Mouse (Mus musculus): Measurements from ENCODE around the gene Phka2. TPM values are rescaled to one million over a fixed set of nuclear protein-coding genes. Genes with fewer than 3 reads are reported as not detected.

Phka2 gene
- total RNA-seq (2021) = 10 to 100 TPM; 31.1 to 32.9 TPM

GRCm38 (mm10) chrX:160502048-160503041, at the start of gene Phka2:
Phka2 (plus strand) TSS chrX:160502166.
- peak; percentile 85 for DNase-seq

DNA sequence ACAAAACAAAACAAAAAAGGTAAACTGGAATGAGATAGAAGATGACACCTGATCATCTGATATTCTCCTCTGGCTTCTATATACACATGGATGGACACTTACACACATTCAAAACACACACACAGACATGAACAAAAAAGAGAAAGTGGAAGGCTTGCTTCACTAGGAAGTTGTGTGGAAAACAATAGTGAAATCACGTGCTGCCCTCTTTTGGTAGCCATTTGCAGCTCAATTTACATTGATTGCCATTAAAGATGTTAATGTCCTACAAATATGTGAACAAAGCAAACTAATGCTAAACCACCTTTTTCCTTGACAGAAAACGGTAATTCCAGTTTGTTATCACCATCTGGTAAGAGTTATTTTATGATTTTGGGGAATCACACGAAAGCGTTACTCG, 46.3 kb upstream of the Phka2 start:
- peak; percentile 5 for DNase-seq

GRCm38 (mm10) chrX:160471257-160471786, 30.6 kb upstream of the Phka2 start:
- DNase-seq = no peak

- no peak for DNase-seq
These were observed 12.2 kb upstream of the Phka2 start for GRCm38 (mm10) chrX:160489784-160490183.

- DNase-seq = no peak
These were observed 7.6 kb upstream of the Phka2 start for GRCm38 (mm10) chrX:160494333-160494732.

DNA sequence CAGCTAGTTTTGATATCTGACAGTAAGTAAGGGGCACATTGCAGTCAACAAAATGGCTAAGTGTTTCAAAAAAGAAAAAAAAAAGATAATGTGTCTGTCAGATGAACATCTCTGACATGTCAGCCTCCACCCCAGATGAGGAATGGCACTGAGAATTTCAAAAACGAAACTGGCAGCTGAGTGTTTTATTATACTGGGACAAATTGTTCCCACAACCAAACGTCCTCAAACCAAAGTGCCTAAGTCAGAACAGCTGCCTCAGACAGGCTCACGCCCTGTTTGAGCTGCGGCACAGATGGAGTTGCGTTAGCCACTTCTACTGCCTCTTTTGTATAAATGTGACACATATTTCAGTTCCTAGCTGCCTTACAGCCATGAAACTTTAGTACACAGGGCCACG, 7.0 kb upstream of the Phka2 start:
- no peak for DNase-seq

- DNase-seq = no peak
These were observed 5.5 kb upstream of the Phka2 start for GRCm38 (mm10) chrX:160496473-160496872.

- no peak for DNase-seq
These were observed 871 bp upstream of the Phka2 start for GRCm38 (mm10) chrX:160501095-160501494.

- no peak for DNase-seq
These were observed 299 bp upstream of the Phka2 start for GRCm38 (mm10) chrX:160501687-160502047.

GRCm38 (mm10) chrX:160509046-160509445, 7.1 kb downstream of the Phka2 start:
- DNase-seq = no peak

GRCm38 (mm10) chrX:160510197-160510596, 8.2 kb downstream of the Phka2 start:
- DNase-seq = no peak

DNA sequence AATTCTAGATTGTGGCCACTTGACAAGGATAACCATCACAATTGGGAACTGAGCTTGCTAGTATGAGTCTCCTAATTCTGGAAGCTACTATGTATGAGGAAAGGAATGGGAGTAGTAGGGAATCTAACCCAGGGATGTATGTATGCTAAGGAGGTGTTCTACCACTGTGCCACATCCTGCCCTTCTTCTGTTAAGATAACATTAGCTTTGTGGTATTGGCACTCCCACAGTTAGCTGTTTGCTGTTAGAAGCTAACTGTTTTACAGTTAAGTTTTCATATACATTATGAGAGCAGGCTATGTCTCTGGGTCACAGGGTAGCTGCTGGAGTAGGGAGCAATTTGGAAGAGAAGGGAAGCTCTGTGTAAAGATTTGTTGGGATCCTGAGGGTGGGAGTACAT, 14.1 kb downstream of the Phka2 start:
- no peak for DNase-seq

DNA sequence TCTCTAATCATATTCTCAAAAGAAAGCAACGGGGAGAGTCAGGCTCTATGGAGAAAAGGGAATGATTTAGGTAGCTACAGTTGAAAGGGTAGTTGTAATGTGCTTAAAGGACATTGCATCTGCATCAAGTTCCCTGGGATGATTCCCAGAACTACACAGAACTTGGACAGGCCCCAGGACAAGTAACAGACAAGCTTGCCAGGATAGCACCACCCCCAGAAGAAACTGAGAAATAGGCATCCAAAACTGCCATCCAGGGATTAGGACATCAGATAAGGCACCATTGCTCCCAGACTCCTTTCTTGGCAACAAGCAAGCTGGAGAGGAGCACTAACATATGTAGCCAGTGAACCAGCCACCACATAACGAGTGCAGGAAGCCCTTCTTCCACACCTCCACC, 40.8 kb downstream of the Phka2 start:
- no peak for DNase-seq

DNA sequence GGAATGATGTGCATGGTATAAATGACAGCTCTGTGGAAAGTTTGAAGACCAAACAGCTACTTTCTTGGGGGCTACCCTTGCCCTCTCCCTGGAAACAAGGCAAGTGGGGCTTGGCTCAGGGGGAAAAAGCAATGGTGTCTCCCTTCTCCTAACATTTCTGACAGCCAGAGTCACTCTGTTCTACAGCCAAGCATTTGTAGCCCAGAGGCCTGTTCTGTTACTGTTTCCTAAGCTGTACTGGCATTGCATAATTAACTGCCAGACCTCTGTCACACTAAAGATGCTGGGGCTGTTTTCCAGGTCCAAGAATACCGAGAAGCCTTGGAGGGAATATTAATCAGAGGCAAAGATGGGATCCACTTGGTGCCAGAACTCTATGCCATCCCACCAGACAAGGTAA, 46.9 kb downstream of the Phka2 start:
- no peak for DNase-seq

DNA sequence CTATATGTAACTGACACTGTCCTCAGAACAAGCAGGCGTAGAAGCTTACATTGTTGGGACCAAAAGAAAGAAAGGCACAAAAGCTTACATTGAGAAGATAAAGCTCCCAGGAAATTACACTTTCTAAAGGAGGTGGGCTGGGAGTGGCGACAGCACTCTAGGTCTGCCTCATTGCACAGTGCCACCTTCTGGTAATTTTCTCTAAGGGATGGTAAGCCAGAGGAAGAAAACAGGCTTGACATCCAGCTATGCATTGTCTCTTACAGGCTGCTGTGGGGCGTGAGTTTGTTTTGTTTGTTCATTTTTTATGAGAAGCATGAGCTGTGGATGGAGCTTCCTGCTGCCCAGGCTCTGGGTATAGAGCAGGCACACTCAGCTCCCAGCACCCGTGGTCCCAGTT, 50.1 kb downstream of the Phka2 start:
- no peak for DNase-seq

- DNase-seq = peak; percentile 29
These were observed 81.6 kb downstream of the Phka2 start for GRCm38 (mm10) chrX:160583589-160583988.

DNA sequence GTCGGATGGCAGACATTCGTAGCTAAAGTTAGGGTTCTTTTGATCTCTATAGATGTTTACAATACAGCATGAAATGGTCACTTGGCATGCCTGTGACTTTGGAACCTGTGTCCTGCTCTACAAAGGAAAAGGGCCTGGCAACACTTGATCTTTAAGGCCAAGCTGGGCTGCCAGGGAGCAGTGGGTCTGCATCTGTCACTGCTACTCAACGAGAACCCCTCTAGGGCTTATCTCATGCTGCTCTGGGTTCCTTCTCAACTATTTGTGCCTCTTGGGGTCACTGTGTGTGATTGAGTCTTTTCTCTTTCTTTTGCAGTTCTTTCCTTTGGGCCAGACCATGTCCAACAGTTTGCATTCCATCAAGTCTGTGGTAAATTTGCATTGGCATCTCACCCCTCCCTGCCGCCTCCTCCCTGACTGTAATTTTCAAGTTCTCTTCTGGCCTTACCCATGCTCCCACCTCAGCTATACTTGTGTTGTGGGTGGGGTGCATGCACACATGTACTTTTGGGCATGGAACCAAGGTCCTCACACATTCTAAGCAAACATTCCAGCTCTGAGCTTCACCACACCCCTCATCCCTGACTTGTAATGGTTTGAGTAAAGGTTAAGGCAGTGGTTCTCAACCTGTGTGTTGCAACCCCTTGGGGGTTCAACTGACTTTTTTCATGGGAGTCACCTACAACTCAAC, 82.3 kb downstream of the Phka2 start:
- no peak for DNase-seq

GRCm38 (mm10) chrX:160585110-160585509, 83.1 kb downstream of the Phka2 start:
- DNase-seq = no peak

GRCm38 (mm10) chrX:160588523-160588922, 86.6 kb downstream of the Phka2 start:
- peak; percentile 35 for DNase-seq

GRCm38 (mm10) chrX:160590147-160590546, 88.2 kb downstream of the Phka2 start:
- DNase-seq = no peak

DNA sequence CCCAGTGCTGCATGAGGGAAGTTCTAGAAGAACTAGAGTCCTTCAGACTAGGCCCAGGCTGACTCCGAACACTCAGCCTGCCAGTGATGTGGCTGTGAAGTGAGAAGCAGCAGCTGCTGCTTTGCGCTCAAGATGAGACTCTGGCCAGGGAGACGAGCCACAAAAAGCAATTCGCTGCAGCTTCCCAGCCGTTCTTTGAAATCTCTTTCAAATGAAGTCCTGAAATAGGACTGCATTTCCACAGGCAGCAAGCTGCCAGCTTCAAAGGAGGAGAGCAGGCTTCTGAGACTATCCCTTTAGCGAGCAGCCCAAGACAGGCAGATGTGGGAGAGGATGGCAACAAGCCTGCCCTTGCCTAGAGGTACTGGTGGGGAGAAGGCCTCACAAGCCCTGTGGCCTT, 91.0 kb downstream of the Phka2 start:
- DNase-seq = no peak

DNA sequence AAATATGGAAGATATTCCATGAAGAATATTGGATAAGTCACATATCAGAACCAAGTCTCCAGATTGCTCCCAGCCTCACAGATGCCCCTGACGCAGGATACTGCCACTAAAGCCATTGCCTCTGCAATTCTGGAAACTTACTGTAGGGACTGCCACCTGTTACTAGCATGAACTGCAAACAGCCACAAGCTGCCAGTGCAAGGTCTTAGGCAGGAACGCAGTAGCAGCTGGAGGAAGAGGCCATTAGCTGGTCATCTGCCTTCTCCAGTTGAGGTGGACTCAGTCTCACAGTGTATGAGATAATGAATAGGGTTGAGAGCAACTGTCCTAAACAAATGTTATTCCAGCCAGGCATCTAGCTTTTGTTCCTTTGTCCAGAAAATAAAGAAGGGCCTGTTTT, 96.1 kb downstream of the Phka2 start:
- no peak for DNase-seq
